Mouse (Mus musculus) frontal cortex, postnatal 10 days (tissue): Measurements from ENCODE around the gene Sept1.
A peak's percentile ranks its signal among the peaks of the same experiment; 100 is the strongest.
"Not testable (repeated sequence)": the region's sequence is repeated elsewhere in the genome, so short reads cannot be mapped to it uniquely, and the experiment has no call there.

Experiments
- DNase-seq, 2 experiments: peaks; one replicate each; pipeline ENCODE4 v3.0.0; 2022; ENCODE audit warnings: low spot score in 2 of 2, mixed read lengths in 1 of 2

Gene Sept1

GRCm38 (mm10) chr7:127253821-127254769, 21.2 kb upstream of the Sept1 start:
- peak; percentile 91 to 95 for DNase-seq

- DNase-seq = no peak
These were observed 20.4 kb upstream of the Sept1 start for GRCm38 (mm10) chr7:127253341-127253740.

- no peak for DNase-seq
These were observed 19.5 kb upstream of the Sept1 start for GRCm38 (mm10) chr7:127252414-127252813.

GRCm38 (mm10) chr7:127250511-127250910, 17.6 kb upstream of the Sept1 start:
- DNase-seq = not testable (repeated sequence)

GRCm38 (mm10) chr7:127244658-127245510, 12.0 kb upstream of the Sept1 start:
- DNase-seq = no peak

- peak; percentile 93 for DNase-seq
These were observed 11.1 kb upstream of the Sept1 start, which contains the start of gene Zfp771 for GRCm38 (mm10) chr7:127243870-127244657. Zfp771 (plus strand) TSS chr7:127244274.

- no peak for DNase-seq
These were observed 10.5 kb upstream of the Sept1 start for GRCm38 (mm10) chr7:127243361-127243867.

- DNase-seq = no peak
These were observed 1.8 kb upstream of the Sept1 start for GRCm38 (mm10) chr7:127234777-127235176.

GRCm38 (mm10) chr7:127233765-127234164, 835 bp upstream of the Sept1 start:
- no peak for DNase-seq

- DNase-seq = no peak
These were observed 429 bp upstream of the Sept1 start for GRCm38 (mm10) chr7:127233368-127233749.

- DNase-seq = no peak
These were observed 906 bp downstream of the Sept1 start for GRCm38 (mm10) chr7:127231826-127232621.

- no peak for DNase-seq
These were observed 1.6 kb downstream of the Sept1 start for GRCm38 (mm10) chr7:127231376-127231775.

- DNase-seq = peak; percentile 58 to 76
These were observed 4.2 kb downstream of the Sept1 start for GRCm38 (mm10) chr7:127228615-127229303.

- DNase-seq = no peak
These were observed 7.6 kb downstream of the Sept1 start for GRCm38 (mm10) chr7:127225147-127225995.

GRCm38 (mm10) chr7:127224616-127225015, 8.3 kb downstream of the Sept1 start:
- no peak for DNase-seq

GRCm38 (mm10) chr7:127223515-127224478, 9.1 kb downstream of the Sept1 start:
- no peak for DNase-seq

GRCm38 (mm10) chr7:127223106-127223505, 9.8 kb downstream of the Sept1 start:
- DNase-seq = no peak

GRCm38 (mm10) chr7:127220440-127220839, 12.5 kb downstream of the Sept1 start:
- DNase-seq = no peak
